Mouse (Mus musculus): ENCODE measurements around the gene Dpy19l3. TPM values are rescaled to one million over a fixed set of nuclear protein-coding genes. Genes with fewer than 3 reads are reported as not detected.

Dpy19l3 gene
- polyA plus RNA-seq, 1 experiment = not detected

GRCm38 (mm10) chr7:35785579-35785978 is 31.3 kb upstream of the Dpy19l3 start:
- no peak for TF ChIP-seq POLR2A (IDR thresholded peaks at IDR 0.05; ENCODE audit: insufficient read depth, low read depth, low read length)
- no peak for TF ChIP-seq CTCF (IDR thresholded peaks at IDR 0.05; ENCODE audit: insufficient read depth, low read depth, low read length)
- peaks cover 9% of the 10 kb centered on the region for H3K4me1 ChIP-seq (ENCODE audit: control insufficient read depth, insufficient read depth, low read length)
- 91% methylated on average over 4 of the region's 4 CpGs for WGBS
- H3K27ac ChIP-seq (ENCODE audit: insufficient read depth, low read depth, low read length) = no peak overlapping the region
- H3K4me3 ChIP-seq (ENCODE audit: insufficient read depth, low read depth, low read length) = no peak overlapping the region

- TF ChIP-seq POLR2A (IDR thresholded peaks at IDR 0.05; ENCODE audit: insufficient read depth, low read depth, low read length) (no peak), CTCF (IDR thresholded peaks at IDR 0.05; ENCODE audit: insufficient read depth, low read depth, low read length) (no peak)
- Histone ChIP-seq H3K4me1 (ENCODE audit: control insufficient read depth, insufficient read depth, low read length) (peaks cover 3% of the 10 kb centered on the region; the same call in 1 of the 2 replicates), H3K27ac (ENCODE audit: insufficient read depth, low read depth, low read length) (no peak overlapping the region), H3K4me3 (ENCODE audit: insufficient read depth, low read depth, low read length) (no peak overlapping the region)
Observed at GRCm38 (mm10) chr7:35782252-35782651, 28.0 kb upstream of the Dpy19l3 start.

- H3K4me3 ChIP-seq (ENCODE audit: insufficient read depth, low read depth, low read length) = no peak overlapping the region
- H3K27ac ChIP-seq (ENCODE audit: insufficient read depth, low read depth, low read length) = no peak overlapping the region
- no peak for TF ChIP-seq CTCF (IDR thresholded peaks at IDR 0.05; ENCODE audit: insufficient read depth, low read depth, low read length)
- TF ChIP-seq POLR2A (IDR thresholded peaks at IDR 0.05; ENCODE audit: insufficient read depth, low read depth, low read length) = no peak
- H3K4me1 ChIP-seq (ENCODE audit: control insufficient read depth, insufficient read depth, low read length) = no peaks in the 10 kb centered on the region
- WGBS = 69% methylated on average over 12 of the region's 12 CpGs
Observed at GRCm38 (mm10) chr7:35774127-35774526, 19.9 kb upstream of the Dpy19l3 start.

- TF ChIP-seq CTCF (IDR thresholded peaks at IDR 0.05; ENCODE audit: insufficient read depth, low read depth, low read length) (no peak), POLR2A (IDR thresholded peaks at IDR 0.05; ENCODE audit: insufficient read depth, low read depth, low read length) (no peak)
- 85% methylated on average over 8 of the region's 8 CpGs for WGBS
- H3K27ac ChIP-seq (ENCODE audit: insufficient read depth, low read depth, low read length) = no peak overlapping the region
- H3K4me3 ChIP-seq (ENCODE audit: insufficient read depth, low read depth, low read length) = no peak overlapping the region
- H3K4me1 ChIP-seq (ENCODE audit: control insufficient read depth, insufficient read depth, low read length) = no peaks in the 10 kb centered on the region
Observed at GRCm38 (mm10) chr7:35772347-35772746, 18.1 kb upstream of the Dpy19l3 start.

GRCm38 (mm10) chr7:35771106-35771505 is 16.9 kb upstream of the Dpy19l3 start:
- no peaks in the 10 kb centered on the region for H3K4me1 ChIP-seq (ENCODE audit: control insufficient read depth, insufficient read depth, low read length)
- no peak overlapping the region for H3K27ac ChIP-seq (ENCODE audit: insufficient read depth, low read depth, low read length)
- TF ChIP-seq POLR2A (IDR thresholded peaks at IDR 0.05; ENCODE audit: insufficient read depth, low read depth, low read length) (no peak), CTCF (IDR thresholded peaks at IDR 0.05; ENCODE audit: insufficient read depth, low read depth, low read length) (no peak)
- no peak overlapping the region for H3K4me3 ChIP-seq (ENCODE audit: insufficient read depth, low read depth, low read length)

- Histone ChIP-seq H3K4me3 (ENCODE audit: insufficient read depth, low read depth, low read length) (no peak overlapping the region), H3K4me1 (ENCODE audit: control insufficient read depth, insufficient read depth, low read length) (no peaks in the 10 kb centered on the region), H3K27ac (ENCODE audit: insufficient read depth, low read depth, low read length) (no peak overlapping the region)
- no peak for TF ChIP-seq CTCF (IDR thresholded peaks at IDR 0.05; ENCODE audit: insufficient read depth, low read depth, low read length)
- TF ChIP-seq POLR2A (IDR thresholded peaks at IDR 0.05; ENCODE audit: insufficient read depth, low read depth, low read length) = no peak
- 91% methylated on average over 7 of the region's 7 CpGs for WGBS
Observed at GRCm38 (mm10) chr7:35770122-35770521, 15.9 kb upstream of the Dpy19l3 start.

GRCm38 (mm10) chr7:35764461-35764860 is 10.2 kb upstream of the Dpy19l3 start:
- TF ChIP-seq POLR2A (IDR thresholded peaks at IDR 0.05; ENCODE audit: insufficient read depth, low read depth, low read length) (no peak), CTCF (IDR thresholded peaks at IDR 0.05; ENCODE audit: insufficient read depth, low read depth, low read length) (no peak)
- H3K4me1 ChIP-seq (ENCODE audit: control insufficient read depth, insufficient read depth, low read length) = no peaks in the 10 kb centered on the region
- 93% methylated on average over 11 of the region's 11 CpGs for WGBS
- no peak overlapping the region for H3K27ac ChIP-seq (ENCODE audit: insufficient read depth, low read depth, low read length)
- H3K4me3 ChIP-seq (ENCODE audit: insufficient read depth, low read depth, low read length) = no peak overlapping the region

GRCm38 (mm10) chr7:35761801-35762200 is 7.5 kb upstream of the Dpy19l3 start:
- WGBS = 67% methylated on average over 5 of the region's 5 CpGs
- Histone ChIP-seq H3K4me1 (ENCODE audit: control insufficient read depth, insufficient read depth, low read length) (peaks cover 4% of the 10 kb centered on the region; the same call in 1 of the 2 replicates), H3K4me3 (ENCODE audit: insufficient read depth, low read depth, low read length) (no peak overlapping the region), H3K27ac (ENCODE audit: insufficient read depth, low read depth, low read length) (no peak overlapping the region)
- no peak for TF ChIP-seq CTCF (IDR thresholded peaks at IDR 0.05; ENCODE audit: insufficient read depth, low read depth, low read length)
- no peak for TF ChIP-seq POLR2A (IDR thresholded peaks at IDR 0.05; ENCODE audit: insufficient read depth, low read depth, low read length)

GRCm38 (mm10) chr7:35759602-35760001 is 5.3 kb upstream of the Dpy19l3 start:
- Histone ChIP-seq H3K27ac (ENCODE audit: insufficient read depth, low read depth, low read length) (no peak overlapping the region), H3K4me1 (ENCODE audit: control insufficient read depth, insufficient read depth, low read length) (peaks cover 7% of the 10 kb centered on the region), H3K4me3 (ENCODE audit: insufficient read depth, low read depth, low read length) (no peak overlapping the region)
- 20% methylated on average over 2 of the region's 2 CpGs for WGBS
- TF ChIP-seq POLR2A (IDR thresholded peaks at IDR 0.05; ENCODE audit: insufficient read depth, low read depth, low read length) (no peak), CTCF (IDR thresholded peaks at IDR 0.05; ENCODE audit: insufficient read depth, low read depth, low read length) (no peak)

All from olfactory bulb, adult 2 months (tissue).